Mouse (Mus musculus) lung, embryonic 16.5 days (tissue): ENCODE measurements around the gene Ttc9. TPM values are rescaled to one million over a fixed set of nuclear protein-coding genes. Genes with fewer than 3 reads are reported as not detected.

Experiments used
- ATAC-seq: fragments of 200-750 bp; cut with Nextera tagmentation; 2 replicates; pipeline ENCODE4 v1.8.0; 2017; ENCODE audit warnings: low read depth, mild to moderate bottlenecking, moderate library complexity
- H3K27ac ChIP-seq: fragments of 300-500 bp; sonication (generic); 2 replicates; pipeline ENCODE4 v1.5.1; 2014; ENCODE audit warnings: mild to moderate bottlenecking, control low read depth, low read length
- H3K27me3 ChIP-seq: fragments of 300-500 bp; sonication (generic); 2 replicates; pipeline ENCODE4 v1.6.1; 2014; ENCODE audit warnings: low read depth, low read length, mixed read lengths; ENCODE audit not compliant: control insufficient read depth, insufficient read depth
- H3K36me3 ChIP-seq: fragments of 300-500 bp; sonication (generic); 2 replicates; pipeline ENCODE4 v1.6.1; 2014; ENCODE audit warnings: low read length; ENCODE audit not compliant: control insufficient read depth, insufficient read depth
- H3K4me1 ChIP-seq: fragments of 300-500 bp; sonication (generic); replicated peaks from 2 replicates; pipeline ENCODE4 v1.6.1; 2014; ENCODE audit warnings: low read length, mixed read lengths; ENCODE audit not compliant: control insufficient read depth, insufficient read depth
- H3K4me2 ChIP-seq: fragments of 300-500 bp; sonication (generic); 2 replicates; pipeline ENCODE4 v1.6.1; 2014; ENCODE audit warnings: low read depth, low read length, control low read depth
- H3K4me3 ChIP-seq: fragments of 300-500 bp; sonication (generic); 2 replicates; pipeline ENCODE4 v1.5.1; 2014; ENCODE audit warnings: mild to moderate bottlenecking, low read length, control low read depth
- H3K9ac ChIP-seq: fragments of 300-500 bp; sonication (generic); 2 replicates; pipeline ENCODE4 v1.6.1; 2014; ENCODE audit warnings: low read length, control low read depth
- H3K9me3 ChIP-seq: fragments of 300-500 bp; sonication (generic); 2 replicates; pipeline ENCODE4 v1.6.1; 2016; ENCODE audit warnings: low read length; ENCODE audit not compliant: control insufficient read depth
- WGBS: fragments of 180-500 bp; shearing (Covaris S2); extraction: QIAGEN DNeasy Blood & Tissue Kit; methylation state at CpG from one replicate; pipeline ENCODE4 v1.1.7; 2014; 5-methylcytosine and 5-hydroxymethylcytosine counted together
- polyA plus RNA-seq: library from polyadenylated mRNA; unstranded; fragments of >200 nt; fragmentation: Nextera tagmentation; extraction: Ambion mirVana; gene quantifications from 2 replicates; pipeline ENCODE4 v1.2.1, GENCODE M21; 2015

Ttc9 gene
- 4.9 and 6.5 TPM in 2 replicates for polyA plus RNA-seq

- H3K4me3 ChIP-seq: peak within 1 kb of the TSS; percentile 63
- peak within 1 kb of the TSS; percentile 72 for H3K9ac ChIP-seq
- H3K4me2 ChIP-seq: peak within 1 kb of the TSS; percentile 68
- peaks cover 24% of the 10 kb centered on the region for H3K27me3 ChIP-seq
- no peaks in the 10 kb centered on the region for H3K36me3 ChIP-seq
- under 1% methylated on average over 61 of the region's 82 CpGs for WGBS
- ATAC-seq: peak; percentile 76
- no peaks in the 10 kb centered on the region; the same call in 1 of the 2 replicates for H3K4me1 ChIP-seq
- no peaks in the 10 kb centered on the region for H3K9me3 ChIP-seq
- peak within 1 kb of the TSS; percentile 77 for H3K27ac ChIP-seq
Measured at GRCm38 (mm10) chr12:81630915-81631660, at the start of gene Ttc9. Gene Ttc9, plus strand, starts transcription at chr12:81631249.

DNA sequence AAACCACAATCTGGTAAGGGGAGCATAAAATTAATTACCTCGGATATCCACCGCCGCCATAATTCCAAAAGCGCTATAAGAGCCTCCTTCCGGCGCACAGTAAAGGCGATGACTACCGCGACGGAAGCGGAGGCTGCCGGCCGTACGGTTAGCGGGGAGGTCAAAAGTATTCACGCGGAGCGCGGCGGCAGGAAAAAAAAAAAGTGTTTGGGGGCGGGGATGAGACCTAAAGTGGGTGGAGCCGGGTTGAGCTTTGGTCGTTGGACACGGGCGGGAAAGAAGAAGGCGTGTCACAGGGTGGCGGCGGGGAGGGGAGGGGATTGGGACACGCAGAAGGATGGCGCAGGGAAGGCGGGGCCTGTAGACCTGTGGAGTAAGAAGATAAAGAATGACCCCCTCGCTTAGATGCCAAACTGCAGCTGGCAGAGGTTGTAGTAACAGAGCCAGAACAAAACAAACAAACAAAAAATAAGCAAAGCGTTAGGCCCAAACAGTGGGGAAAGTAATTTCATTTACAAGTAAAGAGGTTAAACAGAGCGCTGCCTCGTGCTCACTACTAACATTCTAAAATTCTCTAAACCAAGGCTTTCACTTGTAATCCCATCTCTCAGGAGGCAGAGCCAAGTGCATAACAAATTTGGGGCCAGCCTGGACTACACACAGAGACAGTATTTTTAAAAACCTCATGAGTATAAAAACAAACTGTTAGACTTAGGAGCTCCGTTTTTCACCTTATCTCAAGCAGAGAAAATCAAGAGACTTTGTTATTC lies 36.0 kb upstream of the Ttc9 start, which contains the start of gene Med6:
Gene Med6, minus strand, starts transcription at position 107 of the 770 bp plus-strand sequence.
- 3% methylated on average over 36 of the region's 36 CpGs for WGBS
- H3K4me2 ChIP-seq: peak within 1 kb of the TSS; percentile 84
- H3K9me3 ChIP-seq: no peaks in the 10 kb centered on the region
- H3K27ac ChIP-seq: peak within 1 kb of the TSS; percentile 43
- H3K4me1 ChIP-seq: peaks cover 2% of the 10 kb centered on the region; the same call in 1 of the 2 replicates
- peak; percentile 100 for ATAC-seq
- H3K4me3 ChIP-seq: peak within 1 kb of the TSS; percentile 94
- peak within 1 kb of the TSS; percentile 81 for H3K9ac ChIP-seq
- H3K36me3 ChIP-seq: peaks cover 5% of the 10 kb centered on the region; the same call in 1 of the 2 replicates
- H3K27me3 ChIP-seq: no peaks in the 10 kb centered on the region

GRCm38 (mm10) chr12:81596547-81597262 lies 34.3 kb upstream of the Ttc9 start:
- ATAC-seq: no peak
- Histone ChIP-seq H3K4me1 (peaks cover 2% of the 10 kb centered on the region; the same call in 1 of the 2 replicates), H3K4me2 (no peak overlapping the region), H3K36me3 (no peaks in the 10 kb centered on the region), H3K9me3 (no peaks in the 10 kb centered on the region), H3K27me3 (no peaks in the 10 kb centered on the region), H3K9ac (no peak overlapping the region), H3K27ac (no peak overlapping the region), H3K4me3 (no peak overlapping the region)
- 74% methylated on average over 8 of the region's 8 CpGs for WGBS

GRCm38 (mm10) chr12:81604995-81605784 lies 25.9 kb upstream of the Ttc9 start:
- Histone ChIP-seq H3K27ac (no peak overlapping the region), H3K27me3 (no peaks in the 10 kb centered on the region), H3K9me3 (no peaks in the 10 kb centered on the region), H3K36me3 (no peaks in the 10 kb centered on the region), H3K9ac (no peak overlapping the region), H3K4me3 (no peak overlapping the region), H3K4me1 (no peaks in the 10 kb centered on the region), H3K4me2 (no peak overlapping the region)
- 44% methylated on average over 5 of the region's 5 CpGs for WGBS
- no peak for ATAC-seq

- Histone ChIP-seq H3K4me1 (no peaks in the 10 kb centered on the region), H3K27ac (no peak overlapping the region), H3K36me3 (no peaks in the 10 kb centered on the region), H3K4me3 (no peak overlapping the region), H3K4me2 (no peak overlapping the region), H3K9me3 (no peaks in the 10 kb centered on the region), H3K9ac (no peak overlapping the region), H3K27me3 (no peaks in the 10 kb centered on the region)
- ATAC-seq: no peak
Measured at GRCm38 (mm10) chr12:81609445-81609844, 21.6 kb upstream of the Ttc9 start.

GRCm38 (mm10) chr12:81615807-81616206 lies 15.2 kb upstream of the Ttc9 start:
- no peak overlapping the region for H3K27ac ChIP-seq
- H3K36me3 ChIP-seq: no peaks in the 10 kb centered on the region
- no peaks in the 10 kb centered on the region for H3K4me1 ChIP-seq
- H3K4me3 ChIP-seq: no peak overlapping the region
- no peaks in the 10 kb centered on the region for H3K9me3 ChIP-seq
- no peak for ATAC-seq
- 81% methylated on average over 6 of the region's 6 CpGs for WGBS
- no peak overlapping the region for H3K4me2 ChIP-seq
- no peak overlapping the region for H3K9ac ChIP-seq
- H3K27me3 ChIP-seq: no peaks in the 10 kb centered on the region

DNA sequence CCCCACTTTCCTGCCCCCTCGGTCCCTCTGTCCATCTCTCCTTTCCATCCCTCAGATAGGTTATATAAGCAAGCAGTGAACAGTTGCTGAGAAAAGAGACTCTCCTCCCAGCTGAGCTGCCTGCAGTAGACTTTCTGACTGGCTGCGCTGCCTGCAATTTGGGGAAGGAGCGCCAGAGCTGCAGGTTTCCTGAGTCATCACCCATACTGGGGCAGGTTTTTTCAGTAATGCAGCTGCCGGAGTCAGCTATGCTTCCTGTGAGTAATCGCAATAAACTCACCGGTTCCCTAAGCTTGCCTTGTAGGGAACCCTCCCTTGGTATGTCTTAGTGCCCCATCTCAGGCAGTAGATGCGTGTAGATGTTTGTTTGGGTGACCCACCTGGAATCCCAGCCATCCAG lies 14.1 kb upstream of the Ttc9 start:
- H3K36me3 ChIP-seq: no peaks in the 10 kb centered on the region
- H3K27me3 ChIP-seq: no peaks in the 10 kb centered on the region
- no peak overlapping the region for H3K4me3 ChIP-seq
- H3K27ac ChIP-seq: no peak overlapping the region
- 41% methylated on average over 7 of the region's 7 CpGs for WGBS
- no peaks in the 10 kb centered on the region for H3K9me3 ChIP-seq
- no peak for ATAC-seq
- no peaks in the 10 kb centered on the region for H3K4me1 ChIP-seq
- H3K9ac ChIP-seq: no peak overlapping the region
- no peak overlapping the region for H3K4me2 ChIP-seq

GRCm38 (mm10) chr12:81619302-81619701 lies 11.7 kb upstream of the Ttc9 start:
- Histone ChIP-seq H3K27me3 (no peaks in the 10 kb centered on the region), H3K36me3 (no peaks in the 10 kb centered on the region), H3K4me1 (no peaks in the 10 kb centered on the region), H3K9me3 (no peaks in the 10 kb centered on the region), H3K4me3 (no peak overlapping the region), H3K4me2 (no peak overlapping the region), H3K9ac (no peak overlapping the region), H3K27ac (no peak overlapping the region)
- WGBS: 16% methylated on average over 5 of the region's 5 CpGs
- ATAC-seq: no peak
